Mouse (Mus musculus) CD4-positive naive resting alpha-beta T cell, adult 76 days (primary cell): ENCODE data around the gene Rnf145. TPM values are rescaled to one million over a fixed set of nuclear protein-coding genes. Genes with fewer than 3 reads are reported as not detected.

ENCODE experiments used
- total RNA-seq: library from RNA; stranded (reverse); gene quantifications from one replicate; pipeline ENCODE4 v1.2.4, GENCODE M21; 2023

Rnf145 gene
- total RNA-seq: 266 TPM

DNA sequence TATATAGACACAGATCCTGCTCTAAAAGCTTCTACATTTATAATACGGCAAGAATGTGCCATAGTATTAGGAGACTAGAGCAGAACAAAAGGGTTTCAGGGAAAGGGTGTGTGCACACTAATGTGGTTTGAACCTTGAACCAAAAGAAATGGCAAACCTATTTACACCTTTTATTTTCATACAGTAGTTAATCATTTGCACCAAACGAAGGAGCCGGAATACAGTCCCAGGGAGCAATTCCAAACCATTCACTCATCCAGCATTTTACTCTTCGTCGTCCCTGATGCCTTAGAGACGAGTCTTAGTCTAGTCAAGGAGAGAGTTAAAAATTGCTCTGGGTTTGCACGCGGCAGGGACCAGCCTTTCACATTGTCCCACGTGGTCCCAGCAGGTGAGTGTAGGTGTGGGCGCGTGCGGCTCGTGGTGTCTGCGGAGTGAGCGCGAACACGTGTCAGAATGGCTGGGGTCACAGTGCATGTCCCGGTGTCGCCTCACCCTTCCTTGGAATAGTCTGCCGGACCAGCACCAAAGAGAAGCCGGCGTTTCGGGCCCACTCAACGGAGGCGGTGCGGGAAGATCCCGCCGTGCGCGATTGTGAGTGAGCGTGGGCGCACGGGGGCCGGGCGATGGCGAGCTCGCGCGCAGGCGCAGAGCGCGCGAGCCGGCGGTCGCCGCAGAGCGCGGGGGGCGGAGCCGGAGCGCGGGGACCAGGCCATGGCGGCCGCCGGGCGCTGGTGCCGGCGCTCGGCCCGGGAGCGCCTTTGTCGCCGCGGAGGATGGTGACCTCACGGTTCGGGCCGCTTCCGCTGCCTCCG lies at the start of gene Rnf145:
TSS of gene Rnf145 (plus strand) at position 684 of the 815 bp plus-strand sequence.

DNA sequence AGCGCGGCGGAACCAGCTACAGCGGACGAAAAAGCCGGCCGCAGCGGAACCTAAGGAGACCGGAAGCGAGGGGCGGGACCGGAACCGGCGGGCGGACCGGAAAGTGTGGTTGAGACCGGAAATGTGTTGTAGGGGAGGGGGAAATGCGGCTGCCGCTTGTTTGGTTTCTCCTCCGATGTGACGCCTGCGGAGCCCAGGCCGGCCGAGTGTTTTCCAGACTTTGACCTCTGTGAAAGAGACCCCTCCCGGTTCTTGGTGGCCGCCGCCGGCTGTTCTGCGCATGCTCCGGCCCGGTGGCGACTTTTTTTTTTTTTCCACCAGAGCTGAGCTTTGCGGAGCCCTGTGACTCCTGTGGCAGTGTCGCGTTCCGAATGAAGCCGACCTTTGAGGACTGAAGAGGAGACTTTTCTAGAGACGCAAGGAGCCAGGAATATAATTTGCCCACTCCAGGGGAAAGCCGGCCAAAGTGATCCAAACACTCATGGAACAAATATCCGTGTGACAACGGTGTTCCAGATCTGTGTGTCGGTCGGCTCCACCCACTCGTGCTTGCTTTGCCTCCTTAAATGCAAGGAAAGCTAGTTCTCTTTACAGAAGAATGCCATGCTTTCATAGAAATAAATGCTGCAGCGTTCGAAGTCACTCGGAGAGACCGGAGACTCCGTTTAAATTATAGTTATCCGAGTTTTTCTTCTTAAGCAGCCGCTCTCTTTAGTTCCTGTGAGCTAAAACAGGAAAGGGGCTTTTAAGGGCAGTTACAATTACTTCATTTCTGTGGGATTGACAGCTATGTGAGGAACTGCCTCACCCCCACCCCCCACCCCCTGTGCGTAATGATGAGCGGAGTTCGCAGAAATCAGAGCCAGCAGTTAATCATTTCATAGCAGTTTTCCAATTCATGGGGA lies 48.1 kb upstream of the Rnf145 start, which contains the start of gene Ublcp1:
TSS of gene Ublcp1 (minus strand) at position 67 of the 905 bp plus-strand sequence.

Other genes with a start within 250 kb of the Rnf145 start
- gene Il12b, start 118.9 kb upstream of the Rnf145 start, total RNA-seq: not detected
- 24.1 TPM for gene Ublcp1, start 48.5 kb upstream of the Rnf145 start, total RNA-seq
- 40.0 TPM for gene Ebf1, start 98.4 kb downstream of the Rnf145 start, total RNA-seq